Mouse (Mus musculus) midbrain, embryonic 16.5 days (tissue): Measurements from ENCODE around the gene Cntf. TPM values are rescaled to one million over a fixed set of nuclear protein-coding genes. Genes with fewer than 3 reads are reported as not detected.

Experiments
- ATAC-seq: fragments of 200-750 bp; cut with Nextera tagmentation; 2 replicates; pipeline ENCODE4 v1.8.0; 2017; ENCODE audit warnings: moderate TSS enrichment
- H3K27ac ChIP-seq: fragments of 300-500 bp; sonication (generic); 2 replicates; pipeline ENCODE4 v1.5.1; 2014; ENCODE audit warnings: mild to moderate bottlenecking, low read length, mixed read lengths
- H3K27me3 ChIP-seq: fragments of 300-500 bp; sonication (generic); 2 replicates; pipeline ENCODE4 v1.6.1; 2014; ENCODE audit warnings: low read depth, low read length, mixed read lengths; ENCODE audit not compliant: control insufficient read depth, insufficient read depth
- H3K36me3 ChIP-seq: fragments of 300-500 bp; sonication (generic); 2 replicates; pipeline ENCODE4 v1.6.1; 2014; ENCODE audit warnings: mild to moderate bottlenecking, low read length, moderate library complexity, mixed read lengths; ENCODE audit not compliant: control insufficient read depth, insufficient read depth
- H3K4me1 ChIP-seq: fragments of 300-500 bp; sonication (generic); 2 replicates; pipeline ENCODE4 v1.6.1; 2014; ENCODE audit warnings: mild to moderate bottlenecking, low read length, mixed read lengths; ENCODE audit not compliant: control insufficient read depth, insufficient read depth
- H3K4me2 ChIP-seq: fragments of 300-500 bp; sonication (generic); 2 replicates; pipeline ENCODE4 v1.6.1; 2014; ENCODE audit warnings: mild to moderate bottlenecking, low read length, mixed read lengths
- H3K4me3 ChIP-seq: fragments of 300-500 bp; sonication (generic); 2 replicates; pipeline ENCODE4 v1.5.1; 2014; ENCODE audit warnings: low read depth, mild to moderate bottlenecking, low read length, moderate library complexity, mixed read lengths
- H3K9ac ChIP-seq: fragments of 300-500 bp; sonication (generic); 2 replicates; pipeline ENCODE4 v1.6.1; 2014; ENCODE audit warnings: low read depth, low read length, mixed read lengths
- H3K9me3 ChIP-seq: fragments of 300-500 bp; sonication (generic); replicated peaks from 2 replicates; pipeline ENCODE4 v1.6.1; 2014; ENCODE audit warnings: mild to moderate bottlenecking, low read length, mixed read lengths; ENCODE audit not compliant: control insufficient read depth, poor library complexity, severe bottlenecking
- WGBS: fragments of 180-500 bp; shearing (Covaris S2); extraction: QIAGEN DNeasy Blood & Tissue Kit; methylation state at CpG from one replicate; pipeline ENCODE4 v1.1.7; 2014; 5-methylcytosine and 5-hydroxymethylcytosine counted together
- polyA plus RNA-seq: library from polyadenylated mRNA; unstranded; fragments of >200 nt; fragmentation: Nextera tagmentation; extraction: Ambion mirVana; gene quantifications from 2 replicates; pipeline ENCODE4 v1.2.1, GENCODE M21; 2015

Cntf gene
- polyA plus RNA-seq, 1 experiment from 2014 or later: 1.4 TPM

- WGBS: 93% methylated on average over 3 of the region's 3 CpGs
- ATAC-seq: no peak
- Histone ChIP-seq H3K36me3 (no peaks in the 10 kb centered on the region), H3K9ac (no peak overlapping the region), H3K4me3 (no peak overlapping the region), H3K4me1 (no peaks in the 10 kb centered on the region; the same call in 1 of the 2 replicates), H3K27ac (no peak overlapping the region), H3K9me3 (no peaks in the 10 kb centered on the region), H3K4me2 (no peak overlapping the region), H3K27me3 (no peaks in the 10 kb centered on the region)
Observed at GRCm38 (mm10) chr19:12799081-12799480, 33.6 kb upstream of the Cntf start.

- Histone ChIP-seq H3K27me3 (no peaks in the 10 kb centered on the region), H3K4me1 (peaks cover 3% of the 10 kb centered on the region; the same call in 1 of the 2 replicates), H3K4me2 (no peak overlapping the region), H3K36me3 (no peaks in the 10 kb centered on the region), H3K27ac (no peak overlapping the region), H3K4me3 (no peak overlapping the region), H3K9me3 (no peaks in the 10 kb centered on the region), H3K9ac (no peak overlapping the region)
- no peak for ATAC-seq
- WGBS: 79% methylated on average over 4 of the region's 4 CpGs
Observed at GRCm38 (mm10) chr19:12798404-12798803, 33.0 kb upstream of the Cntf start.

GRCm38 (mm10) chr19:12797071-12797470 lies 31.6 kb upstream of the Cntf start:
- WGBS: under 1% methylated on average over 7 of the region's 7 CpGs
- Histone ChIP-seq H3K27ac (peak overlapping the region; percentile 98; the same call in 1 of the 2 replicates), H3K9me3 (no peaks in the 10 kb centered on the region), H3K4me3 (peak overlapping the region; percentile 95), H3K36me3 (no peaks in the 10 kb centered on the region), H3K4me2 (peak overlapping the region; percentile 74), H3K9ac (peak overlapping the region; percentile 50; the same call in 1 of the 2 replicates), H3K4me1 (peaks cover 7% of the 10 kb centered on the region), H3K27me3 (no peaks in the 10 kb centered on the region)
- ATAC-seq: no peak

- H3K27me3 ChIP-seq: no peaks in the 10 kb centered on the region
- peak overlapping the region; percentile 50 for H3K9ac ChIP-seq
- no peaks in the 10 kb centered on the region for H3K36me3 ChIP-seq
- peak overlapping the region; percentile 74 for H3K4me2 ChIP-seq
- no peaks in the 10 kb centered on the region for H3K9me3 ChIP-seq
- H3K4me1 ChIP-seq: peaks cover 11% of the 10 kb centered on the region
- under 1% methylated on average over 29 of the region's 29 CpGs for WGBS
- ATAC-seq: peak; percentile 7; the same call in 1 of the 2 replicates
- peak overlapping the region; percentile 95 for H3K4me3 ChIP-seq
- peak overlapping the region; percentile 98 for H3K27ac ChIP-seq
Observed at GRCm38 (mm10) chr19:12796328-12796931, 31.0 kb upstream of the Cntf start.

- Histone ChIP-seq H3K9me3 (no peaks in the 10 kb centered on the region), H3K27me3 (no peaks in the 10 kb centered on the region), H3K4me3 (peak within 1 kb of the TSS; percentile 95), H3K27ac (peak within 1 kb of the TSS; percentile 98), H3K9ac (peak within 1 kb of the TSS; percentile 97), H3K36me3 (no peaks in the 10 kb centered on the region), H3K4me1 (peaks cover 15% of the 10 kb centered on the region), H3K4me2 (peak within 1 kb of the TSS; percentile 74)
- ATAC-seq: peak; percentile 97
- under 1% methylated on average over 55 of the region's 76 CpGs for WGBS
Observed at GRCm38 (mm10) chr19:12795511-12796327, 30.3 kb upstream of the Cntf start, which contains the start of the genes Zfp91 and Lpxn. Gene Zfp91, minus strand, starts transcription at chr19:12796126. Gene Lpxn, plus strand, starts transcription at chr19:12796193.

GRCm38 (mm10) chr19:12795110-12795509 lies 29.7 kb upstream of the Cntf start:
- no peaks in the 10 kb centered on the region for H3K36me3 ChIP-seq
- WGBS: 0% methylated on average over 25 of the region's 63 CpGs
- ATAC-seq: peak; percentile 34

GRCm38 (mm10) chr19:12794056-12795044 lies 28.9 kb upstream of the Cntf start:
- H3K9me3 ChIP-seq: no peaks in the 10 kb centered on the region
- under 1% methylated on average over 39 of the region's 39 CpGs for WGBS
- ATAC-seq: peak; percentile 67
- H3K4me1 ChIP-seq: peaks cover 15% of the 10 kb centered on the region
- H3K27ac ChIP-seq: peak overlapping the region; percentile 98
- H3K4me2 ChIP-seq: peak overlapping the region; percentile 66
- peak overlapping the region; percentile 95 for H3K4me3 ChIP-seq
- H3K27me3 ChIP-seq: no peaks in the 10 kb centered on the region
- peak overlapping the region; percentile 97 for H3K9ac ChIP-seq
- no peaks in the 10 kb centered on the region for H3K36me3 ChIP-seq

More at GRCm38 (mm10) chr19:12795110-12795509, 29.7 kb upstream of the Cntf start:
- Histone ChIP-seq H3K4me1 (peaks cover 15% of the 10 kb centered on the region), H3K4me3 (peak overlapping the region; percentile 95), H3K27ac (peak overlapping the region; percentile 98), H3K4me2 (peak overlapping the region; percentile 66; the same call in 1 of the 2 replicates), H3K9me3 (no peaks in the 10 kb centered on the region), H3K9ac (peak overlapping the region; percentile 97), H3K27me3 (no peaks in the 10 kb centered on the region)

GRCm38 (mm10) chr19:12792374-12792773 lies 26.9 kb upstream of the Cntf start:
- no peak overlapping the region for H3K27ac ChIP-seq
- H3K4me1 ChIP-seq: peaks cover 15% of the 10 kb centered on the region
- no peaks in the 10 kb centered on the region for H3K27me3 ChIP-seq
- H3K4me2 ChIP-seq: no peak overlapping the region
- no peak for ATAC-seq
- no peak overlapping the region for H3K9ac ChIP-seq
- no peaks in the 10 kb centered on the region for H3K9me3 ChIP-seq
- H3K36me3 ChIP-seq: no peaks in the 10 kb centered on the region
- H3K4me3 ChIP-seq: no peak overlapping the region
